ENCODE assay signal across 16 mouse cellular contexts in the genomic region with DNA sequence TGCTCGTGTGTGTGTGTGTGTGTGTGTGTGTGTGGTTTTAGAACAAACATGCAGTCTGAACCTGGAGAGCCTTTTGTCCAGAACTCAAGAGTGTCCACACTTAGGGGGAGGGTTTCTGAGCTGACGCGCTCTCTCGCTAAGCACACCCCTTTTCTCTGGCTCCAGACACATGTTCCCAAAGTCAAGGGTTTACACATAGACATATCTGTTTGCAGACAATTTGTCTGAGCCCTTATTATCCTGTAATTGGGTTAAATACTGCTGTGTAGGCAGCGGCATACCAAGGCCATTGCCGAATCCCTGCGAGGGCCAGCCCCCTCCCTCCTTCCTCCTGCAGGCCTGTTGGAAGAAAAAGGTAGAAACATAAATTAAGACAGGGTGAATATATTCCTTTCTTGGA.
A peak's percentile ranks its signal among the peaks of the same experiment; 100 is the strongest.
DNase-seq lines count a peak whose midpoint lies in the region; ATAC-seq lines count a peak whose summit lies in the region.
"Had no signal": no experiment of that assay in that cellular context is flagged by ENCODE, and none has a peak within 500 bp of the region (broad histone marks: within the 10 kb centered on the region; RNA-seq: fewer than 3 reads in every experiment).

No protein-coding gene starts in this region.

- no peak overlapping the region for H3K4me3 ChIP-seq in kidney, embryonic 15.5 days (replicated peaks)
- H3K4me3 ChIP-seq in embryonic facial prominence, embryonic 13.5 days, result no peak overlapping the region
- H3K4me3 ChIP-seq in limb, embryonic 13.5 days, result no peak overlapping the region
- H3K4me3 ChIP-seq: hindbrain, embryonic 13.5 days; limb, embryonic 15.5 days had no signal

- H3K27ac ChIP-seq in kidney, embryonic 15.5 days, result peak overlapping the region; percentile 59; the same call in 1 of the 2 replicates
- H3K27ac ChIP-seq in embryonic facial prominence, embryonic 13.5 days, result peak overlapping the region; percentile 28; the same call in 1 of the 2 replicates
- H3K27ac ChIP-seq in limb, embryonic 13.5 days, result no peak overlapping the region
- H3K27ac ChIP-seq: hindbrain, embryonic 13.5 days; limb, embryonic 15.5 days had no signal

- H3K36me3 ChIP-seq in kidney, embryonic 15.5 days, result no peaks in the 10 kb centered on the region
- no peaks in the 10 kb centered on the region for H3K36me3 ChIP-seq in embryonic facial prominence, embryonic 13.5 days
- no peaks in the 10 kb centered on the region for H3K36me3 ChIP-seq in limb, embryonic 13.5 days
- H3K36me3 ChIP-seq: hindbrain, embryonic 13.5 days; limb, embryonic 15.5 days had no signal

- H3K9ac ChIP-seq in kidney, embryonic 15.5 days, result no peak overlapping the region
- no peak overlapping the region for H3K9ac ChIP-seq in embryonic facial prominence, embryonic 13.5 days
- H3K9ac ChIP-seq in limb, embryonic 13.5 days, result no peak overlapping the region
- H3K9ac ChIP-seq: hindbrain, embryonic 13.5 days; limb, embryonic 15.5 days had no signal

- WGBS in kidney, embryonic 15.5 days, result 53% methylated on average over 7 of the region's 7 CpGs
- WGBS in embryonic facial prominence, embryonic 13.5 days, result 25% methylated on average over 7 of the region's 7 CpGs
- WGBS in limb, embryonic 13.5 days, result 34% methylated on average over 7 of the region's 7 CpGs

- H3K9me3 ChIP-seq in kidney, embryonic 15.5 days (replicated peaks), result no peaks in the 10 kb centered on the region
- no peaks in the 10 kb centered on the region for H3K9me3 ChIP-seq in embryonic facial prominence, embryonic 13.5 days
- H3K9me3 ChIP-seq in limb, embryonic 13.5 days, result no peaks in the 10 kb centered on the region
- H3K9me3 ChIP-seq: hindbrain, embryonic 13.5 days; limb, embryonic 15.5 days had no signal

- DNase-seq in kidney, adult 18-20 months, result no peak
- DNase-seq in MN1 (ENCODE audit: low spot score) (peak; percentile 77), adipocyte (ENCODE audit: low spot score) (no peak)
- no peak for DNase-seq in ovary, postnatal 36 days (ENCODE audit: low spot score)
- DNase-seq in spleen, adult 12 weeks (ENCODE audit: low spot score), result no peak
- DNase-seq: adrenal gland, adult 8-10 months; cerebellum, adult 18-20 months; gastrocnemius, postnatal 14 days; heart, postnatal 10 days; layer of hippocampus, postnatal 36 days; lung, postnatal 10 days had no signal

- H3K4me1 ChIP-seq in kidney, embryonic 15.5 days, result peaks cover 20% of the 10 kb centered on the region; the same call in 1 of the 2 replicates
- peaks cover 69% of the 10 kb centered on the region for H3K4me1 ChIP-seq in embryonic facial prominence, embryonic 13.5 days
- H3K4me1 ChIP-seq in limb, embryonic 13.5 days, result peaks cover 70% of the 10 kb centered on the region

- no peak overlapping the region for H3K4me2 ChIP-seq in kidney, embryonic 15.5 days
- no peak overlapping the region for H3K4me2 ChIP-seq in embryonic facial prominence, embryonic 13.5 days
- H3K4me2 ChIP-seq in limb, embryonic 13.5 days (replicated peaks), result no peak overlapping the region
- H3K4me2 ChIP-seq: hindbrain, embryonic 13.5 days; limb, embryonic 15.5 days had no signal

- H3K27me3 ChIP-seq in kidney, embryonic 15.5 days, result 0 out of 2 replicates have a peak, but pooled peaks cover 16% of the 10 kb centered on the region
- H3K27me3 ChIP-seq in embryonic facial prominence, embryonic 13.5 days, result peaks cover 20% of the 10 kb centered on the region
- peaks cover 45% of the 10 kb centered on the region for H3K27me3 ChIP-seq in limb, embryonic 13.5 days
- H3K27me3 ChIP-seq: limb, embryonic 15.5 days had no signal

- 0 out of 2 replicates have a peak, but pooled peaks have one; percentile 15 for ATAC-seq in kidney, embryonic 15.5 days (replicated peaks; ENCODE audit: low FRiP score)
- no peak; the same call in 1 of the 2 replicates for ATAC-seq in embryonic facial prominence, embryonic 13.5 days (ENCODE audit: insufficient number of reproducible peaks, insufficient read depth, low FRiP score, low TSS enrichment, low read depth)
- peak; percentile 51 for ATAC-seq in limb, embryonic 13.5 days (ENCODE audit: low FRiP score, low read depth)
